Mouse (Mus musculus): Measurements from ENCODE around the gene Bcap31.

The Bcap31 gene

DNA sequence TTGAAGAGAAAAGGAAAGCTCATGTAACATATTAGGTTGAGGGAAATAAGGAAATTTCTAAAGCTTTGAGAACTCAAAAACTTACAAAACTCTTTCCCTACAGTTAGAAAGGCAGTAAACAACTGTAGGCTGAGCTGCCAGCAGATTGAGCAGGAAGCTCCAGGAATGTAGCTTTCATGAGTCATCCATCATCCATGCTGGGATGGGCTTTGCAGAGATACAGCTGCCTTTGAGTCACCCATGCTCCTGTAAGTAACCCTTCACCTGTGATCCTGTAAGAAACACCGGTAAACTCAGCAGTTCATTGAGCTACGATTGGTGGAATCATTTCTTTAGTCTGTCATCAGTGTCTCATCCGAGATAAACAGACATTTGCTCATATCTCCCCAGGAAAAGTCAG lies 65.1 kb downstream of the Bcap31 start:
- in situ Hi-C loops (cut with MboI; ENCODE audit: low pct_unique_long_range_greater_than_20kb in 1 of 2, low sequenced_read_pairs in 2 of 2, unreplicated experiment in 1 of 2): loop anchor here (5.0 to 25.0 kb wide), 5 partner anchors 64 to 639 kb away; partner anchors contain the start of gene Trex2 (in 1 of the 2)

DNA sequence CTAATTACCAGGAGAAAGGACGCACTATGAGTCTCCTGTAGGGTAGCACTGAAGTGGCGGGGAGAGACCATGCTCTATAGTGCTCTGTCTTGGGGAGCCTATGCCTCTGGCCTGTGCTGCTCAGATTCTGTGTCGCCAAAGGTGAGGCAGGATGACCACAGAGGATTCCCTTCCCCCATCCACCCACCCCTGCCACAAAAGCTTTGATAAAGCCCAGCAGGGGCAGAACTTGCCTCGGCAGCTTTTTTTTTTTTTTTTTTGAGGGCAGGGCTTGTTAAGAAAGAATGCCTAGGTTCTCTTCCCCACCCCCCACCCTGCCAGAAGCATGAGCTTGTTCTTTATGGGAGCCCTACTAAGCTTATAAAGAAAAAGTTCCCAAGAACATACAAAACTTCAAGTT lies 70.9 kb downstream of the Bcap31 start:
- in situ Hi-C loops (cut with MboI; ENCODE audit: low pct_unique_long_range_greater_than_20kb in 1 of 2, low sequenced_read_pairs in 2 of 2, unreplicated experiment in 1 of 2): no loop called here

DNA sequence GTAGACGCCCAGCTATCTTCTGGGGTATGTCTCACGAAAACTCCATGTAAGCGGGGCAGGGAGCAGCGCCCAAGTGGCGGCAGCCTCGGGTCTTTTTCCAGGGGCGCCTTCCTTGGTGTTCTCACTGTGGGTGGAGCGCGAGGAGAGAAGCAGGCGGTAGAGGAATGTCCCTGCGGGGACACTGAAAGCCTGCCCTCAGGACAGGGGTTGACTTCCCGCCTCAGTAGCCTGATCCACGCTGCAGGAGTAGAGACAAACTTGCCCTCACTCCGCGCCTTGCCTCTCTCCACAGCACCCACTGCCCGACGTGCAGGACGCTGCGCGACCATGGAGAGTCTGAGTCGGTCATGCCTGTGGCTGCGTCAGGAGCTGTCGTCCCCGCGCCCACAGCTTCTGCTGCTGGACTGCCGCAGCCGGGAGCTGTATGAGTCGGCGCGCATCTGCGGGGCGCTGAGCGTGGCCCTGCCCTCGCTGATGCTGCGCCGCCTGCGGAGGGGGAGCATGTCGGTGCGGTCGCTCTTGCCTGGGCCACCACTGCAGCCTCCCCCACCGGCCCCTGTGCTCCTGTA lies 76.0 kb downstream of the Bcap31 start:
- in situ Hi-C loops (cut with MboI; ENCODE audit: low pct_unique_long_range_greater_than_20kb in 1 of 2, low sequenced_read_pairs in 2 of 2, unreplicated experiment in 1 of 2): no loop called here

DNA sequence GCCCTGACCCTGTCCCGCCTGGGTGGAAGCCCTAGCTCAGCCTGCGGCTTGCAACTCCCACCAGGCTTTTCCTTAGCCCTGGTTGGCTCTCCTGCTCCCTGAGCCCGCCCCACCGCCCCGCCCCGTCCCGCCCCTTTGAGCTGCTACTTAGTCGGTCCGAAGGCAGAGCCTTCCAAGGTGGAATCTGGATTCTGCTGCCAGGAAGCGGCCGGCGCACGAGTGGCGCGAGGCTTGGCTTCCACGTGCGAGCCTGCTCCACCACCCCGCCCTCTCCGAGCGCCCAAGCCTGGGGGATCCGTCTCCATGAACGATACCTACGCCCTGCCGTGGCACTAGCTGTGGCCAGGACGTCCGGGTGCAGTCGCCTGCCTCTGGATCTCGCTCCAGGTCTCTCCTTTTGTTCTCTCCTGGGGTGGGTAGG lies 76.7 kb downstream of the Bcap31 start, which contains the start of gene Dusp9:
Dusp9 (plus strand) TSS at position 165 of the 421 bp plus-strand sequence.
- in situ Hi-C loops (cut with MboI; ENCODE audit: low pct_unique_long_range_greater_than_20kb in 1 of 2, low sequenced_read_pairs in 2 of 2, unreplicated experiment in 1 of 2): no loop called here

DNA sequence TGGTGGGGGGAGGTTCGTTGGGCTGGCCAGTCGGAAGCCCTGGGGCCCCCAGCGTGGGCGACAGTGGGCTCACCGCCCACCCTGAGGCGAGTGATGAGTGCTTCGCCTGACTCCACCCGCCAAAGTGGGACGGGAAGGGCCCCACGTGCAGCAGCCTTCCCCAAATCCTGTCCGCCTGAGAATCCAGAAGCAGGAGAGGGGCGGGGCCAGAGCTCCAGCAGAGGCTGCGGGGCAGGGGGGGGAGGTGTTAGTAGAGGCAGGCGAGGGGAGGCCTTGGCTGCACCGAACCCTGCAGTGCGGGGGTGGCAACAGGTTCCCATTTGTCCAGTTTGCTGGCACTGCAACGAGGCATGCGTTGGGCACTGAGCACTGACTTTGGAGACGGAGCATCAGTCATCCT lies 78.6 kb downstream of the Bcap31 start:
- in situ Hi-C loops (cut with MboI; ENCODE audit: low pct_unique_long_range_greater_than_20kb in 1 of 2, low sequenced_read_pairs in 2 of 2, unreplicated experiment in 1 of 2): no loop called here

All from mouse embryonic stem cell (cell line).